8 mouse cellular contexts compared by ENCODE assay signal in genomic region chr17:75005685-75006680, GRCm38 (mm10). TPM values are rescaled to one million over a fixed set of nuclear protein-coding genes. Genes with fewer than 3 reads are reported as not detected.
DNase-seq lines count a peak whose midpoint lies in the region; ATAC-seq and TF ChIP-seq lines count a peak whose summit lies in the region.

No protein-coding gene starts in this region.

- under 1% methylated on average over 94 of the region's 94 CpGs for WGBS in heart, embryonic 10.5 days
- under 1% methylated on average over 94 of the region's 94 CpGs for WGBS in kidney, embryonic 15.5 days
- 1% methylated on average over 94 of the region's 94 CpGs for WGBS in lung, adult 2 months
- WGBS in olfactory bulb, adult 2 months: under 1% methylated on average over 94 of the region's 94 CpGs

- ATAC-seq in kidney, embryonic 15.5 days (replicated peaks; ENCODE audit: low FRiP score): peak; percentile 78

- H3K4me2 ChIP-seq in kidney, embryonic 15.5 days: peak overlapping the region; percentile 84

- no peak for TF ChIP-seq POLR2A in lung, adult 2 months (IDR thresholded peaks at IDR 0.05; ENCODE audit: borderline replicate concordance, extremely low read depth, low read depth, low read length)
- no peak for TF ChIP-seq POLR2A in olfactory bulb, adult 2 months (IDR thresholded peaks at IDR 0.05; ENCODE audit: insufficient read depth, low read depth, low read length)

- peak overlapping the region; percentile 94 for H3K27ac ChIP-seq in heart, embryonic 10.5 days
- peak overlapping the region; percentile 95 for H3K27ac ChIP-seq in kidney, embryonic 15.5 days
- no peak overlapping the region; the same call in 1 of the 2 replicates for H3K27ac ChIP-seq in olfactory bulb, adult 2 months (ENCODE audit: insufficient read depth, low read depth, low read length)

- H3K36me3 ChIP-seq in heart, embryonic 10.5 days: peaks cover 14% of the 10 kb centered on the region; the same call in 1 of the 2 replicates
- peaks cover 7% of the 10 kb centered on the region for H3K36me3 ChIP-seq in kidney, embryonic 15.5 days

- H3K9ac ChIP-seq in kidney, embryonic 15.5 days: peak overlapping the region; percentile 93

- no peaks in the 10 kb centered on the region for H3K27me3 ChIP-seq in heart, embryonic 10.5 days (ENCODE audit: insufficient read depth, poor library complexity, severe bottlenecking)
- 0 out of 2 replicates have a peak, but pooled peaks cover 4% of the 10 kb centered on the region for H3K27me3 ChIP-seq in kidney, embryonic 15.5 days

- H3K9me3 ChIP-seq in heart, embryonic 10.5 days: no peaks in the 10 kb centered on the region
- H3K9me3 ChIP-seq in kidney, embryonic 15.5 days (replicated peaks): no peaks in the 10 kb centered on the region

- no peak for TF ChIP-seq CTCF in lung, adult 2 months (IDR thresholded peaks at IDR 0.05; ENCODE audit: insufficient read depth, low read length)
- peak; percentile 20; the same call in 1 of the 2 replicates for TF ChIP-seq CTCF in olfactory bulb, adult 2 months (IDR thresholded peaks at IDR 0.05; ENCODE audit: insufficient read depth, low read depth, low read length)

- H3K4me3 ChIP-seq in heart, embryonic 10.5 days: peak overlapping the region; percentile 92
- peak overlapping the region; percentile 92 for H3K4me3 ChIP-seq in kidney, embryonic 15.5 days (replicated peaks)
- H3K4me3 ChIP-seq in lung, adult 2 months (replicated peaks; ENCODE audit: extremely low read depth, low read depth, low read length): peak overlapping the region; percentile 73
- peak overlapping the region; percentile 58 for H3K4me3 ChIP-seq in olfactory bulb, adult 2 months (ENCODE audit: insufficient read depth, low read depth, low read length)

- H3K4me1 ChIP-seq in heart, embryonic 10.5 days: peaks cover 38% of the 10 kb centered on the region
- H3K4me1 ChIP-seq in kidney, embryonic 15.5 days: peaks cover 19% of the 10 kb centered on the region
- no peaks in the 10 kb centered on the region for H3K4me1 ChIP-seq in lung, adult 2 months (ENCODE audit: control insufficient read depth, insufficient read depth, low read length)
- peaks cover 4% of the 10 kb centered on the region; the same call in 1 of the 2 replicates for H3K4me1 ChIP-seq in olfactory bulb, adult 2 months (ENCODE audit: control insufficient read depth, insufficient read depth, low read length)

- peak; percentile 12 to 32 for DNase-seq in left cerebral cortex, adult 18-20 months (ENCODE audit: low spot score in 2 of 2)
- DNase-seq in left cerebral cortex, adult 11 months (ENCODE audit: low spot score): no peak
- DNase-seq in embryo, embryonic 9.5 days (ENCODE audit: extremely low spot score): peak; percentile 81
- DNase-seq in heart, embryonic 10.5 days (ENCODE audit: low spot score): peak; percentile 86
- peak; percentile 52 for DNase-seq in lung, adult 2 months
- DNase-seq in thymus, postnatal 4 days: peak; percentile 81

RNA-seq across cellular contexts. Expression of gene Ltbp1, which starts 0.6 kb away (rescaled TPM):
- 1 to 10 TPM; 7.2 to 7.8 TPM for total RNA-seq in left cerebral cortex, adult 18-20 months (2021)
- 29.7 and 34.2 TPM in 2 replicates for polyA plus RNA-seq in heart, embryonic 10.5 days (2016; fragmentation: Nextera tagmentation; extraction: Ambion mirVana)
- polyA plus RNA-seq in kidney, embryonic 15.5 days (2015; fragmentation: Nextera tagmentation; extraction: Ambion mirVana): 35.5 and 40.9 TPM in 2 replicates
- polyA plus RNA-seq in lung, adult 2 months (2012; rRNA removed): 20.3 and 27.7 TPM in 2 replicates
- not detected in 2 replicates for polyA plus RNA-seq in olfactory bulb, adult 2 months (2012; ENCODE audit: insufficient read depth, insufficient read length, low replicate concordance, missing spikeins)
